Mouse (Mus musculus) MEL (cell line): ENCODE data around the gene Als2cr12. TPM values are rescaled to one million over a fixed set of nuclear protein-coding genes. Genes with fewer than 3 reads are reported as not detected.
A peak's percentile ranks its signal among the peaks of the same experiment; 100 is the strongest.

Source experiments
- DNase-seq: peaks from one replicate; pipeline ENCODE4 v3.0.0; 2011; ENCODE audit warnings: low read depth, low spot score
- H3K27ac ChIP-seq: 2 replicates; pipeline ENCODE4 v1.5.1; 2012; ENCODE audit warnings: low read depth, mild to moderate bottlenecking, control low read depth, low read length, moderate library complexity; ENCODE audit not compliant: control insufficient read depth
- H3K27me3 ChIP-seq, 2 experiments: fragments of 150-350 bp in 1 of 2; sonication (generic) in 1 of 2; 2 replicates each; pipeline ENCODE4 v1.6.1; 2012; ENCODE audit warnings: low read length in 2 of 2, mild to moderate bottlenecking in 2 of 2, improper control_type of control experiment in 1 of 2, moderate library complexity in 1 of 2; ENCODE audit not compliant: insufficient read depth in 2 of 2, control insufficient read depth in 1 of 2
- H3K36me3 ChIP-seq, 2 experiments: 2 replicates each; pipeline ENCODE4 v1.6.1; 2012 to 2014; ENCODE audit warnings: low read length in 2 of 2, improper control_type of control experiment in 1 of 2, inconsistent platforms in 1 of 2, mild to moderate bottlenecking in 1 of 2; ENCODE audit not compliant: insufficient read depth in 2 of 2, control insufficient read depth in 1 of 2
- H3K4me1 ChIP-seq, 2 experiments: fragments of 150-350 bp in 1 of 2; sonication (generic) in 1 of 2; 2 replicates each; pipeline ENCODE4 v1.6.1; 2012; ENCODE audit warnings: low read length in 2 of 2, improper control_type of control experiment in 1 of 2, mild to moderate bottlenecking in 1 of 2; ENCODE audit not compliant: insufficient read depth in 2 of 2, control insufficient read depth in 1 of 2
- H3K4me3 ChIP-seq, 2 experiments: fragments of 150-350 bp in 1 of 2; sonication (generic) in 1 of 2; 2 replicates each; pipeline ENCODE4 v1.5.1; 2012; ENCODE audit warnings: low read depth in 2 of 2, low read length in 2 of 2, mild to moderate bottlenecking in 2 of 2, moderate library complexity in 2 of 2, control low read depth in 1 of 2, improper control_type of control experiment in 1 of 2; ENCODE audit not compliant: control insufficient read depth in 1 of 2, insufficient read depth in 1 of 2
- H3K79me2 ChIP-seq: 2 replicates; pipeline ENCODE4 v1.6.1; 2012; ENCODE audit warnings: mild to moderate bottlenecking, low read length, moderate library complexity; ENCODE audit not compliant: control insufficient read depth, poor library complexity, insufficient read depth
- H3K9ac ChIP-seq: 2 replicates; pipeline ENCODE4 v1.6.1; 2012; ENCODE audit warnings: low read depth, mild to moderate bottlenecking, control low read depth, low read length, moderate library complexity; ENCODE audit not compliant: control insufficient read depth, poor library complexity, severe bottlenecking
- H3K9me3 ChIP-seq: fragments of 150-350 bp; sonication (generic); replicated peaks from 2 replicates; pipeline ENCODE4 v1.6.1; 2012; ENCODE audit warnings: mild to moderate bottlenecking, low read length, improper control_type of control experiment, moderate library complexity; ENCODE audit not compliant: insufficient read depth
- BHLHE40 ChIP-seq: IDR thresholded peaks from 2 replicates; pipeline ENCODE4 v1.6.1; 2012; ENCODE audit warnings: low read depth, mild to moderate bottlenecking, inconsistent platforms, low read length, improper control_type of control experiment, borderline replicate concordance
- CHD1 ChIP-seq: IDR thresholded peaks from 2 replicates; pipeline ENCODE4 v1.6.1; 2012; ENCODE audit warnings: low read depth, mild to moderate bottlenecking, inconsistent platforms, low read length, improper control_type of control experiment
- CHD2 ChIP-seq: IDR thresholded peaks from 2 replicates; pipeline ENCODE4 v1.6.1; 2011; ENCODE audit warnings: low read length, improper control_type of control experiment
- CTCF ChIP-seq, 3 experiments: IDR thresholded peaks in 2 of 3; conservative IDR thresholded peaks in 1 of 3; 2 replicates each; pipeline ENCODE4 v1.5.1; 2011 to 2012; ENCODE audit warnings: low read length in 3 of 3, low read depth in 2 of 3, mild to moderate bottlenecking in 2 of 3, improper control_type of control experiment in 1 of 3, inconsistent platforms in 1 of 3, mixed read lengths in 1 of 3, moderate library complexity in 1 of 3; ENCODE audit not compliant: control insufficient read depth in 1 of 3, insufficient read depth in 1 of 3, poor library complexity in 1 of 3, severe bottlenecking in 1 of 3
- E2F4 ChIP-seq: IDR thresholded peaks from 2 replicates; pipeline ENCODE4 v1.6.1; 2011; ENCODE audit warnings: low read depth, low read length, improper control_type of control experiment, borderline replicate concordance
- ELF1 ChIP-seq: IDR thresholded peaks from 2 replicates; pipeline ENCODE4 v1.6.1; 2014; ENCODE audit warnings: low read depth, mild to moderate bottlenecking, inconsistent platforms, low read length, improper control_type of control experiment, moderate library complexity
- EP300 ChIP-seq, 2 experiments: IDR thresholded peaks; 2 replicates each; pipeline ENCODE4 v1.6.1; 2011; ENCODE audit warnings: improper control_type of control experiment in 2 of 2, low read length in 2 of 2, low read depth in 1 of 2, mild to moderate bottlenecking in 1 of 2
- ETS1 ChIP-seq: IDR thresholded peaks from 2 replicates; pipeline ENCODE4 v1.6.1; 2012; ENCODE audit warnings: low read depth, mild to moderate bottlenecking, inconsistent platforms, low read length, improper control_type of control experiment, moderate library complexity
- GABPA ChIP-seq: IDR thresholded peaks from 2 replicates; pipeline ENCODE4 v1.6.1; 2012; ENCODE audit warnings: low read depth, mild to moderate bottlenecking, inconsistent platforms, low read length, improper control_type of control experiment, moderate library complexity
- GATA1 ChIP-seq: IDR thresholded peaks from 2 replicates; pipeline ENCODE4 v1.6.1; 2011; ENCODE audit warnings: low read depth, low read length, improper control_type of control experiment
- HCFC1 ChIP-seq: IDR thresholded peaks from 2 replicates; pipeline ENCODE4 v1.6.1; 2012; ENCODE audit warnings: low read depth, mild to moderate bottlenecking, inconsistent platforms, low read length, improper control_type of control experiment, moderate library complexity
- JUND ChIP-seq: IDR thresholded peaks from 2 replicates; pipeline ENCODE4 v1.6.1; 2011; ENCODE audit warnings: low read depth, mild to moderate bottlenecking, improper control_type of control experiment, low read length
- KAT2A ChIP-seq: conservative IDR thresholded peaks from 2 replicates; pipeline ENCODE4 v1.6.1; 2012; ENCODE audit warnings: low read depth, low read length, improper control_type of control experiment, inconsistent platforms
- MAFK ChIP-seq: IDR thresholded peaks from 2 replicates; pipeline ENCODE4 v1.6.1; 2011; ENCODE audit warnings: low read depth, mild to moderate bottlenecking, low read length, improper control_type of control experiment, borderline replicate concordance
- MXI1 ChIP-seq: IDR thresholded peaks from 2 replicates; pipeline ENCODE4 v1.6.1; 2011; ENCODE audit warnings: mild to moderate bottlenecking, low read depth, low read length, improper control_type of control experiment
- MYB ChIP-seq: IDR thresholded peaks from 2 replicates; pipeline ENCODE4 v1.6.1; 2011; ENCODE audit warnings: mild to moderate bottlenecking, low read depth, low read length, improper control_type of control experiment
- MYC ChIP-seq: IDR thresholded peaks from 2 replicates; pipeline ENCODE4 v1.6.1; 2011; ENCODE audit warnings: low read depth, mild to moderate bottlenecking, low read length, improper control_type of control experiment, moderate library complexity
- NRF1 ChIP-seq: IDR thresholded peaks from 2 replicates; pipeline ENCODE4 v1.6.1; 2014; ENCODE audit warnings: low read depth, mild to moderate bottlenecking, inconsistent platforms, low read length, improper control_type of control experiment, moderate library complexity; ENCODE audit not compliant: poor library complexity, insufficient read depth, severe bottlenecking
- POLR2A ChIP-seq, 2 experiments: IDR thresholded peaks; 2 replicates each; pipeline ENCODE4 v1.6.1; 2011 to 2012; ENCODE audit warnings: low read length in 2 of 2, mild to moderate bottlenecking in 2 of 2, control low read depth in 1 of 2, improper control_type of control experiment in 1 of 2, low read depth in 1 of 2, moderate library complexity in 1 of 2; ENCODE audit not compliant: control insufficient read depth in 1 of 2, insufficient read depth in 1 of 2, poor library complexity in 1 of 2
- RAD21 ChIP-seq: IDR thresholded peaks from 2 replicates; pipeline ENCODE4 v1.6.1; 2011; ENCODE audit warnings: mild to moderate bottlenecking, low read depth, low read length, improper control_type of control experiment
- SIN3A ChIP-seq: IDR thresholded peaks from 2 replicates; pipeline ENCODE4 v1.6.1; 2012; ENCODE audit warnings: low read length, improper control_type of control experiment, inconsistent platforms
- SMC3 ChIP-seq: IDR thresholded peaks from 2 replicates; pipeline ENCODE4 v1.6.1; 2011; ENCODE audit warnings: low read depth, low read length, improper control_type of control experiment
- TAL1 ChIP-seq: IDR thresholded peaks from 2 replicates; pipeline ENCODE4 v1.6.1; 2012; ENCODE audit warnings: mild to moderate bottlenecking, inconsistent platforms, low read length, moderate library complexity, mixed read lengths
- TBP ChIP-seq: IDR thresholded peaks from 2 replicates; pipeline ENCODE4 v1.8.0; 2011; ENCODE audit warnings: low read depth, low read length, improper control_type of control experiment
- TCF12 ChIP-seq: IDR thresholded peaks from 2 replicates; pipeline ENCODE4 v1.6.1; 2014; ENCODE audit warnings: low read depth, mild to moderate bottlenecking, inconsistent platforms, low read length, improper control_type of control experiment, moderate library complexity
- UBTF ChIP-seq: IDR thresholded peaks from 2 replicates; pipeline ENCODE4 v1.6.1; 2012; ENCODE audit warnings: low read depth, mild to moderate bottlenecking, inconsistent platforms, low read length, improper control_type of control experiment, moderate library complexity, borderline replicate concordance; ENCODE audit not compliant: insufficient read depth
- USF1 ChIP-seq: IDR thresholded peaks from 2 replicates; pipeline ENCODE4 v1.6.1; 2014; ENCODE audit warnings: low read depth, mild to moderate bottlenecking, inconsistent platforms, low read length, improper control_type of control experiment, moderate library complexity
- ZC3H11A ChIP-seq: IDR thresholded peaks from 2 replicates; pipeline ENCODE4 v1.6.1; 2012; ENCODE audit warnings: low read depth, mild to moderate bottlenecking, inconsistent platforms, low read length, improper control_type of control experiment
- ZMIZ1 ChIP-seq: IDR thresholded peaks from 2 replicates; pipeline ENCODE4 v1.6.1; 2012; ENCODE audit warnings: low read depth, mild to moderate bottlenecking, inconsistent platforms, low read length, improper control_type of control experiment, moderate library complexity
- polyA plus RNA-seq, 2 experiments: library from polyadenylated mRNA; stranded (reverse) in 1 of 2; unstranded in 1 of 2; fragments of >175 nt in 1 of 2; fragments of >200 nt in 1 of 2; gene quantifications; 2 replicates each; pipeline versions ENCODE4 v1.2.1 to v1.2.4; 2012; ENCODE audit warnings: low replicate concordance in 2 of 2, low read depth in 1 of 2; ENCODE audit not compliant: insufficient read length in 2 of 2, insufficient read depth in 1 of 2, missing spikeins in 1 of 2
- total RNA-seq: library from RNA; depleted of rRNA; stranded (reverse); fragments of 300-350 nt; gene quantifications from 2 replicates; pipeline ENCODE4 v1.2.3, GENCODE M21; 2012

The Als2cr12 gene
- total and polyA plus RNA-seq, 3 experiments = not detected

DNA sequence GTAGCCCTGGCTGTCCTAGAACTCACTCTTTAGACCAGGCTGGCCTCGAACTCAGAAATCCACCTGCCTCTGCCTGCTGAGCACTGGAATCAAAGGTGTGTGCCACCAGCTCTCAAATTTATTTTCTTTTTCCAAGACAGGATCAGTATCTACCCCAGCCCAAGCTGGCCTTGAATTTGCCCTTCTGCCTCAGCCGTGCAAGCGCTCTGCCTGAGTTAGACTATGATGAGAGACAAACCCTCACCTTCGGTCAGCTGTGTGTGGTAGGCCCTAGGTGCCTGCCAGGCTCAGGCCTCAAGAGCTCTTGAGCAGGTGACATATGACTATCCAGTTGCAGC is 21.1 kb upstream of the Als2cr12 start:
- peaks cover 41 to 52% of the 10 kb centered on the region in 2 experiments for H3K4me1 ChIP-seq
- TF ChIP-seq SMC3 = no peak
- TF ChIP-seq JUND = no peak
- peaks cover 21% of the 10 kb centered on the region for H3K79me2 ChIP-seq
- H3K9ac ChIP-seq = peak overlapping the region; percentile 71
- H3K27me3 ChIP-seq = no peaks in the 10 kb centered on the region
- DNase-seq = no peak
- H3K4me3 ChIP-seq = no peak overlapping the region
- peak overlapping the region; percentile 99 for H3K27ac ChIP-seq
- no peaks in the 10 kb centered on the region for H3K9me3 ChIP-seq
- H3K36me3 ChIP-seq = peaks cover 0 to 62% of the 10 kb centered on the region in 2 experiments; a peak in 3 of 4 replicates

DNA sequence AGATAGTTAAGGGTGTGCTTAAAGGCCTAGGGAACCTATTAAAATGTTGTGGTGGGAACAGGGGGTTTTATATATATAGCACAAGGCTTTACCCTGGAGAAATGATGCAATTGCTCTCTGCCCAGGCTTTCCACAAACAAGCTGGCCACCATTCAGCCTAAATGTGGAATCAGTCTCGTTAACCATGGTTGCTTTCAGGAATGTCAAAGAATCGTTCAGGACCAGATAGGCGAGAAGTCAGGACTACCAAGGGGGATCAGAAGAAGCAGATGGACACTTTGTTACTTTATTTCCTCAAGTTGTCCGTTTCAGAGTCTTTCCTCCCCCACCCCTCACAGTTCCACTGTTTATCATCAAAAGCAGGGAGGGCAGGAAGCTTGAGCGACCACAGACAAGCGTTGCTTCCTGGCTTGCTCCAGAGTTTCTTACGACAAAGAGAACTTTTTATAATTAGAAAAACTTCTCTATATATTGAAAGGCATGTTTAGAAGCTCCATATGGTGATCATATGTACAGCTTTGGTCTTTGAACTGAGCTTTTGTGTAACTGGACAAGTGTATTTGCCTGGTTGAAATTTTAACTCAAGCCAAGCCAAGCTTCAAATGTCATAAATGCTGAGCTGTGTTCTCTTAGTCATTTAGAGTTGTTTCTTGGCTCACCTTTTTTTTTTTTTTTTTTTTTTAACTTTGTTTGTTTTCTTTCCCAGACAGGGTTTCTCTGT is 20.5 kb upstream of the Als2cr12 start:
- Histone ChIP-seq H3K9me3 (no peaks in the 10 kb centered on the region), H3K9ac (peak overlapping the region; percentile 71), H3K79me2 (peaks cover 26% of the 10 kb centered on the region), H3K27me3 (no peaks in the 10 kb centered on the region), H3K4me3 (peak overlapping the region; percentile 30 to 31), H3K36me3 (peaks cover 0 to 62% of the 10 kb centered on the region in 2 experiments; a peak in 3 of 4 replicates), H3K4me1 (peaks cover 41 to 52% of the 10 kb centered on the region in 2 experiments), H3K27ac (peak overlapping the region; percentile 99)
- DNase-seq = peak; percentile 82
- TF ChIP-seq BHLHE40 (peak; percentile 24; the same call in 1 of the 2 replicates), GATA1 (peak; percentile 65; the same call in 1 of the 2 replicates), GABPA (no peak), MAFK (0 out of 2 replicates have a peak, but pooled peaks have one; percentile 23), EP300 (IDR thresholded peaks at IDR 0.05; ENCODE audit: low read depth in 1 of 2, low read length in 2 of 2) (peak; percentile 85 to 91), KAT2A (0 out of 2 replicates have a peak, but pooled peaks have one; percentile 20), HCFC1 (peak; percentile 56), USF1 (no peak), NRF1 (no peak), ELF1 (0 out of 2 replicates have a peak, but pooled peaks have one; percentile 39), TCF12 (peak; percentile 75), JUND (0 out of 2 replicates have a peak, but pooled peaks have one; percentile 83), ZC3H11A (no peak), UBTF (no peak), TBP (0 out of 2 replicates have a peak, but pooled peaks have one; percentile 32), ETS1 (peak; percentile 84), TAL1 (peak; percentile 71), MYB (peak; percentile 46), POLR2A (IDR thresholded peaks at IDR 0.05; ENCODE audit: control insufficient read depth in 1 of 2, insufficient read depth in 1 of 2, low read depth in 1 of 2, low read length in 2 of 2, poor library complexity in 1 of 2) (no peak; a peak in 1 of 4 replicates), CTCF (IDR thresholded peaks at IDR 0.05 in 2 of 3, conservative IDR thresholded peaks at IDR 0.05 in 1 of 3; ENCODE audit: control insufficient read depth in 1 of 3, insufficient read depth in 1 of 3, low read depth in 2 of 3, low read length in 3 of 3, poor library complexity in 1 of 3, severe bottlenecking in 1 of 3) (no peak), MXI1 (0 out of 2 replicates have a peak, but pooled peaks have one; percentile 47), E2F4 (no peak), CHD2 (peak; percentile 55; the same call in 1 of the 2 replicates), MYC (peak; percentile 51; the same call in 1 of the 2 replicates), ZMIZ1 (peak; percentile 38; the same call in 1 of the 2 replicates), SIN3A (peak; percentile 81), CHD1 (0 out of 2 replicates have a peak, but pooled peaks have one; percentile 61), RAD21 (no peak), SMC3 (no peak)
